ENCODE assay signal across 19 mouse cellular contexts in the genomic region with DNA sequence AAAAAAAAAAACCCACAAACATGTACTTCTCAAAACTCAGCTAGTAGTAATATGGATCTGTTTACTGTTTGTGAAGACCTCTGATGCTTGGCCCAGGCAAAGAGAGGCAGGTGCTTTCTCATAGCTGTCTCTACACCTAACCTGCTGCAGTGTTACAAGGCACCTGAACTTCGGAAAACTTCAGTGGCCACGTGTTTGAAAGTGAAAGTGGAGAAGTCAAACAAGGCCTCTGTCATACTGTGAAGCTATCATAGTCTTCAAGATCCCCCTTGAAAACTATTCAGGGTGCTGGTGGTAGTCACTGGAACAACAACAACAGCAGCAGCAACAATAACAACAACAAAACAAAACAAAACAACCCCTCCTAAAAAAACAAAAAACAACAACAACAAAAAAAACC.
"Had no signal": no experiment of that assay in that cellular context is flagged by ENCODE, and none has a peak within 500 bp of the region (broad histone marks: within the 10 kb centered on the region; RNA-seq: fewer than 3 reads in every experiment).

No protein-coding gene starts in this region.

- ATAC-seq: liver, embryonic 12.5 days; midbrain, embryonic 13.5 days; midbrain, embryonic 16.5 days had no signal

- H3K9ac ChIP-seq: kidney, embryonic 15.5 days; limb, embryonic 12.5 days; limb, embryonic 15.5 days; liver, embryonic 12.5 days; liver, embryonic 15.5 days; midbrain, embryonic 13.5 days had no signal

- H3K36me3 ChIP-seq: kidney, embryonic 15.5 days; limb, embryonic 12.5 days; limb, embryonic 15.5 days; liver, embryonic 12.5 days; liver, embryonic 15.5 days; midbrain, embryonic 10.5 days; midbrain, embryonic 13.5 days had no signal

- DNase-seq: kidney, adult 11 months; kidney, adult 8-10 months; kidney, postnatal 10 days; kidney, postnatal 36 days; layer of hippocampus, postnatal 36 days; left cerebral cortex, postnatal 4 days; lung, adult 2 months; thymus, adult 2 months; thymus, postnatal 25 days had no signal

- H3K27me3 ChIP-seq: kidney, embryonic 15.5 days; limb, embryonic 12.5 days; limb, embryonic 15.5 days; liver, embryonic 12.5 days; liver, embryonic 15.5 days; midbrain, embryonic 13.5 days had no signal

- H3K4me1 ChIP-seq: limb, embryonic 15.5 days; liver, embryonic 12.5 days; liver, embryonic 15.5 days; midbrain, embryonic 13.5 days had no signal

- H3K9me3 ChIP-seq: kidney, embryonic 15.5 days; limb, embryonic 12.5 days; limb, embryonic 15.5 days; liver, embryonic 12.5 days; liver, embryonic 15.5 days; midbrain, embryonic 10.5 days; midbrain, embryonic 13.5 days had no signal

- H3K4me2 ChIP-seq: limb, embryonic 12.5 days; limb, embryonic 15.5 days; liver, embryonic 12.5 days; liver, embryonic 15.5 days; midbrain, embryonic 13.5 days had no signal

- H3K4me3 ChIP-seq: kidney, embryonic 15.5 days; limb, embryonic 12.5 days; limb, embryonic 15.5 days; liver, embryonic 12.5 days; liver, embryonic 15.5 days; midbrain, embryonic 10.5 days; midbrain, embryonic 13.5 days had no signal

- H3K27ac ChIP-seq: kidney, embryonic 15.5 days; limb, embryonic 12.5 days; limb, embryonic 15.5 days; liver, embryonic 12.5 days; liver, embryonic 15.5 days; macrophage; midbrain, embryonic 10.5 days; midbrain, embryonic 13.5 days; stomach, postnatal 0 days had no signal
